ENCODE assay signal across 16 mouse cellular contexts in genomic region chr3:106485810-106486209, GRCm38 (mm10). TPM values are rescaled to one million over a fixed set of nuclear protein-coding genes. Genes with fewer than 3 reads are reported as not detected.
DNase-seq lines count a peak whose midpoint lies in the region; ATAC-seq and TF ChIP-seq lines count a peak whose summit lies in the region.
"Had no signal": no experiment of that assay in that cellular context is flagged by ENCODE, and none has a peak within 500 bp of the region (broad histone marks: within the 10 kb centered on the region; RNA-seq: fewer than 3 reads in every experiment).

No protein-coding gene starts in this region.

- no peak overlapping the region for H3K4me2 ChIP-seq in stomach, postnatal 0 days (replicated peaks; ENCODE audit: low read depth)
- H3K4me2 ChIP-seq: hindbrain, embryonic 15.5 days had no signal

- no peak for TF ChIP-seq EP300 in stomach, postnatal 0 days (optimal IDR thresholded peaks at IDR 0.05)

- H3K27ac ChIP-seq in gastrocnemius, adult 2 months, result no peak overlapping the region
- 0 out of 2 replicates have a peak overlapping the region, but pooled peaks have one; percentile 24 for H3K27ac ChIP-seq in stomach, postnatal 0 days (replicated peaks)
- H3K27ac ChIP-seq: heart, embryonic 10.5 days; hindbrain, embryonic 15.5 days; layer of hippocampus, adult 2 months had no signal

- no peaks in the 10 kb centered on the region for H3K36me3 ChIP-seq in stomach, postnatal 0 days (ENCODE audit: control insufficient read depth, insufficient read depth, low read length)
- H3K36me3 ChIP-seq: heart, embryonic 10.5 days; hindbrain, embryonic 15.5 days had no signal

- intact Hi-C loops in gastrocnemius, adult 2 months (cut with DNase I), result no loop called here
- intact Hi-C loops in gastrocnemius, postnatal 36 days (cut with DNase I), result no loop called here

- H3K9me3 ChIP-seq in stomach, postnatal 0 days (ENCODE audit: control insufficient read depth, low read length), result no peaks in the 10 kb centered on the region
- H3K9me3 ChIP-seq: heart, embryonic 10.5 days; hindbrain, embryonic 15.5 days had no signal

- no peak overlapping the region for H3K4me3 ChIP-seq in gastrocnemius, adult 2 months
- H3K4me3 ChIP-seq in stomach, postnatal 0 days (ENCODE audit: low read depth, low read length), result no peak overlapping the region
- H3K4me3 ChIP-seq: heart, embryonic 10.5 days; hindbrain, embryonic 15.5 days; layer of hippocampus, adult 2 months had no signal

- H3K27me3 ChIP-seq in stomach, postnatal 0 days (ENCODE audit: control insufficient read depth, insufficient read depth, low read length), result no peaks in the 10 kb centered on the region
- H3K27me3 ChIP-seq: hindbrain, embryonic 15.5 days had no signal

- H3K4me1 ChIP-seq in stomach, postnatal 0 days (replicated peaks; ENCODE audit: control insufficient read depth, insufficient read depth), result no peaks in the 10 kb centered on the region; the same call in 1 of the 2 replicates

- peak; percentile 18 for DNase-seq in gastrocnemius, adult 2 months
- DNase-seq in gastrocnemius, postnatal 36 days, result no peak
- DNase-seq in NIH3T3 (ENCODE audit: low read depth), result peak; percentile 20
- peak; percentile 39 for DNase-seq in lung, postnatal 14 days
- peak; percentile 75 for DNase-seq in stomach, postnatal 0 days (ENCODE audit: low spot score)
- DNase-seq in right cerebral cortex, adult 2 months (ENCODE audit: low spot score in 2 of 2), result no peak
- DNase-seq: embryo, embryonic 11 days; liver; right cerebral cortex, postnatal 14 days had no signal

- no peak overlapping the region for H3K9ac ChIP-seq in stomach, postnatal 0 days (ENCODE audit: low read length)
- H3K9ac ChIP-seq: hindbrain, embryonic 15.5 days had no signal

- 52% methylated on average over 5 of the region's 5 CpGs for WGBS in stomach, postnatal 0 days

- TF ChIP-seq CTCF in gastrocnemius, adult 2 months (IDR thresholded peaks at IDR 0.05), result no peak
- no peak for TF ChIP-seq CTCF in stomach, postnatal 0 days (IDR thresholded peaks at IDR 0.05; ENCODE audit: low read depth)

- peak; percentile 66 for ATAC-seq in stomach, postnatal 0 days (ENCODE audit: low FRiP score, low TSS enrichment)
- no peak for ATAC-seq in cerebellum, adult (ENCODE audit: insufficient number of reproducible peaks, low FRiP score, low TSS enrichment)
- ATAC-seq in megakaryocyte-erythroid progenitor cell, adult 5-6 weeks (replicated peaks; ENCODE audit: low FRiP score, low TSS enrichment, poor library complexity, severe bottlenecking), result no peak
- ATAC-seq: forebrain, embryonic 14.5 days; midbrain, embryonic 16.5 days had no signal

RNA-seq across cellular contexts. Expression of gene Dennd2d, which starts 3.6 kb away (rescaled TPM):
- under 1 TPM in 1 of 2 experiments, not detected in 1; 0.08 TPM for total RNA-seq in gastrocnemius, adult 2 months (2021)
- under 1 TPM; 0.17 to 0.20 TPM for total RNA-seq in gastrocnemius, postnatal 36 days (2021)
- polyA plus RNA-seq in stomach, postnatal 0 days (2015; fragmentation: Nextera tagmentation; extraction: Ambion mirVana), result 27.7 and 31.4 TPM in 2 replicates
- 13.9 and 15.1 TPM in 2 replicates for total RNA-seq in megakaryocyte-erythroid progenitor cell, adult 5-6 weeks (2014; fragmentation: Nextera tagmentation)
- total RNA-seq in megakaryocyte-erythroid progenitor cell, adult 5-6 weeks (2017), result 4.7 and 13.1 TPM in 2 replicates

Comparison
In these comparisons a context has a peak if more than half of its experiments do, and no peak if none do; other contexts are left out.
1. DNase-seq: peak in gastrocnemius, adult 2 months (single experiment), NIH3T3 (single experiment), lung, postnatal 14 days (single experiment) and stomach, postnatal 0 days (single experiment); none in gastrocnemius, postnatal 36 days (0 of 2) and right cerebral cortex, adult 2 months (0 of 2).
2. RNA of gene Dennd2d, which starts 3.6 kb away (total RNA-seq): 4.7 to 15.1 TPM in megakaryocyte-erythroid progenitor cell, adult 5-6 weeks; 0.17 to 0.20 TPM in gastrocnemius, postnatal 36 days and 0.08 TPM in gastrocnemius, adult 2 months; every median in the first group is over 4 times any median in the second.